Mouse (Mus musculus) adrenal gland, adult 2 months (tissue): Measurements from ENCODE around the gene Coro7. TPM values are rescaled to one million over a fixed set of nuclear protein-coding genes. Genes with fewer than 3 reads are reported as not detected.

ENCODE experiments used
- DNase-seq: peaks from one replicate; pipeline ENCODE4 v3.0.0; 2021
- polyA plus RNA-seq: library from polyadenylated mRNA; depleted of rRNA; stranded (reverse); fragments of >200 nt; gene quantifications from 2 replicates; pipeline ENCODE4 v1.2.3, GENCODE M21; 2012
- total RNA-seq, 2 experiments: library from RNA; stranded (reverse); gene quantifications; 2 replicates each; pipeline ENCODE4 v1.2.3; 2021

Coro7 gene
- total and polyA plus RNA-seq, 3 experiments: 27.3 to 58.0 (median 35.5) TPM

DNA sequence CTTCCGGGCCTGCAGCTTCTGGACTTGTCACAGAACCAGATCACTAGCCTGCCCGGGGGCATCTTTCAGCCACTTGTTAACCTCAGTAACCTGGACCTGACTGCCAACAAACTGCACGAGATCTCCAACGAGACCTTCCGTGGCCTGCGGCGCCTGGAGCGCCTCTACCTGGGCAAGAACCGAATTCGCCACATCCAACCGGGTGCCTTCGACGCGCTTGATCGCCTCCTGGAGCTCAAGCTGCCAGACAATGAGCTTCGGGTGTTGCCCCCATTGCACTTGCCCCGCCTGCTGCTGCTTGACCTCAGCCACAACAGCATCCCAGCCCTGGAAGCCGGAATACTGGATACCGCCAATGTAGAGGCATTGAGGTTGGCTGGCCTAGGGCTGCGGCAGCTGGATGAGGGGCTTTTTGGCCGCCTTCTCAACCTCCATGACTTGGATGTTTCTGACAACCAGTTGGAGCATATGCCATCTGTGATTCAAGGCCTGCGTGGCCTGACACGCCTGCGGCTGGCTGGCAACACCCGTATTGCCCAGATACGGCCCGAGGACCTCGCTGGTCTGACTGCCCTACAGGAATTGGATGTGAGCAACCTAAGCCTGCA, 31.1 kb downstream of the Coro7 start:
- DNase-seq: no peak

DNA sequence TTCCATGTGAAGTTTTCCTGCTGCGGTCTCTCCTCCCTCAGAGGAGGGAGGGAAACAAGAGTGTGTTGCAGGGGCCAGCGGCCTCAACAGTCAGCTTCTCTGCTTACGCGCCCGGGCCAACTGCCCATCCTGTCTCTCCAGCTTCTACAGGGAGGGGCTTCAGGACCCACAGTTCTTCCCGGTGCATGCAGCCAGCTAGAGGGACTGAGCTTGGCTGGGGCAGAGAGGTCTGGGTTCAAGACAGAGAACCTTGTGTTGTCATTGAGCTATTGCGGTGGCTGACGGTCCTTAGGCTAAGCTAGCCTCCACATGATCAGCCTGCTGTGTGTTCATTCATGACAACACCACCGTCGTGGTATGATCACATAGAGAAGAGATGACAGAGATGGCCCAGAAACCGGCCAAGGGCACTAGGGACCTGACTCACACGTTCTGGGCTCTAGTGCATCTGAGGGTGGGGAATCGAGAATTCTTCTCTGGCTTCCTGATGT, 31.9 kb downstream of the Coro7 start:
- DNase-seq: peak; percentile 83

DNA sequence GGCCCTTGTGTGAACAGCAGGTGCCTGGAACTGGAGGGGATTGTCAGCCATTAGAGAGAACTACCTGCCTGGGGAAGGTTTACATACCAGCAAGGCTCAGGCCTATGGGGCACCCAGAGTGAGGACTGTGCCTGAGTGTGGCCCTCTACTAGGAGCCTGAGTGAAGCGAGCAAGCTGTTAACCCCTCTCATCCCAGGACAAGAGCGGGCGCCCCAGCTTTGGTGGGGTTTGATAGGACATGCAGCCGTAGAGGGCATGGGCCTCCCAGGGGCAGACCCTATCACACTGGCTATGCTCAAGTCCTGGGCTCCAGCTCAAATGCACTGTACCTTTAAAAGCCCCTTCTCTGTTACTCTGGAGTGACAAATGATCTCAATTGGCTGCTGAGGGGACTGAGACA, 32.7 kb downstream of the Coro7 start:
- no peak for DNase-seq

DNA sequence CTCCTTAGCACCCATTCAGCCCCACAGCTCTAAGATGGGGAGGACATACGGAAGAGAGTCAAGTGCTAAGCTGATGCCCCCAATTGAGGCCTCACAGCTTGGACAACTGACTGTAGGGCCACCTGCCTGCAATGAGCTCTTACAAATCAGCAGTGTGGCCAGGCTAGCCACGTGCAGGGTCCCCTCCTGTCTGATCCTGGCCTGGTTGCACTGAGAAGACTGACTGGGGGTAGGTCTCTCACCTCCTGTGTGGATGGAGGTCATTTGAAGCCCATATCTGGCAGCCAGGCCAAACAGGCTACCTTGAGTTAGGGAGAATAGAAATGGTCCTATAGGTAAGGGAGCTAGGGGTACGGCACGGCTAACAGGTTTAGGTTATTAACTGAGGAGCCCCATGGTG, 33.7 kb downstream of the Coro7 start:
- DNase-seq: no peak

DNA sequence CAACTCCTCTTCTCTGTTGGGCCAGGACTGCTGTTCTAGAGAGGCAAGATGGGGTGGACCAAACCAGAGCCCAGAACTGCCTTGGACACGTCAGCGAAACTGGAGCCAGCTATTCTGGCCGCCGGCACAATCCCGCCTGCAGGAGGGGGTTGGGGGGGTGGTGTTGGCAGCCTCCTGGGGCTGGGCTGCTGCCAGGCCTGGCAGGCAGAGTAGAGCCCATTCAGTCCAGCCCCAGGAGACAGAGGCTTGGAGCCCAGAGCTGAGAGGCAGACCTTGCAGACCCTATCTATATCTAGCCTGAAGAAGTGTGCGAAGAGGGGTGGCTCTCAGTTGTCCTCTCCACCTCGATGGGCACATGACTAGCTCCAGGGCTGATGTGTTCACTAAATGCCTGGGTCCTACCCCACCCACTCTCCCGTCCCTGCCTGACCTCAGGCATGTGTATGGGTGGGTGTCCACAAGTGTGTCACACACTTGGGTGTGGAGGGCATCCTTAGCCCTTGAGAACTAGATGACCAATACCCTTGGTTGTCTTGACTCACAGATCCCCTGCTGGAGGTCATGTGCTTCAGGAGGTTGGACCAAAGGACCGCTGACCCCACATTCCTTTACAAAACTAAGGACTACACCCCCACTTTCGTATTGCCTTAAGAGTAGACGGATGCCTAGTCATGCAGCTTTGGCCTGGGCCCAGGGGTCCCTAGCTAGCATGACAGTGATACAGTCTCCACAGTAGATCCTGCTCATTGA, 35.7 kb downstream of the Coro7 start:
- peak; percentile 92 for DNase-seq

DNA sequence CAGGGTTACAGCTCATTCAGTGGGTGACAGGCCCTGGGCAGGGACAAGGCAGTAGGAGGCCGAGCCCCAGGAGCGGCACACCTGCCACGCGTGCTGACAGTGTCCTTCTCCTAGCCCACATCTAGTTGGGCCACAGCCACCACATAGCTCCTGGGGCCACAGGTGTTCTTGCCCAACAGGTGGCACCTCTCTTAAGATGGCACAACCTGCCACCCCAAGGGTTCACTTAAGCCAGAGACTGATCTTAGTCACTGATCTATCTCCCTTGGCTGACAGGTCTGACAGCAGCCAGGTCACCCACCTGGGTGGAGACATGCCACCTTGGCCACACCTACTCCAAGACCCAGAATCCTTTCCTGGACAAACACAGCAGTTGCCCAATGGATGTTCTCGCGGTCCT, 36.6 kb downstream of the Coro7 start:
- DNase-seq: no peak

DNA sequence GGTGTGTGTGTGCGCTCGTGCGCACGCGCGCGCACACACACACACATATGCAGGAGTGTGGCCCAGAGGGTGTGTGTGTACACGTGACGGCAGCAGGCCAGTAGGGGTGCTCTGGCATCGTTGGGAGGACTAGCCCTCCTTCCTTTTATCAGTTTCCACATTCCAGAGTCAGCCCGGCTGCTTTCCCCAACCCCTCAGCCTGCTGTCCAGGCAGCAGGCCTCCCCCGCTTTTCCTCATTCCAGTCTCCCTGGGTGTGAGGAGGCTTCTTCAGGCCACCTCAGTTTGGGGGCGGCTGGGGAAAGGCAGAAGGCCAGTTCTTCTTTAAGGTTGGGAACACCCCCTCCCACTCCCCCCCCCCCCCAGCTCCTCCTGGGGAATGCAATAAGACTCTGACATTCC, 37.4 kb downstream of the Coro7 start:
- DNase-seq: peak; percentile 41

DNA sequence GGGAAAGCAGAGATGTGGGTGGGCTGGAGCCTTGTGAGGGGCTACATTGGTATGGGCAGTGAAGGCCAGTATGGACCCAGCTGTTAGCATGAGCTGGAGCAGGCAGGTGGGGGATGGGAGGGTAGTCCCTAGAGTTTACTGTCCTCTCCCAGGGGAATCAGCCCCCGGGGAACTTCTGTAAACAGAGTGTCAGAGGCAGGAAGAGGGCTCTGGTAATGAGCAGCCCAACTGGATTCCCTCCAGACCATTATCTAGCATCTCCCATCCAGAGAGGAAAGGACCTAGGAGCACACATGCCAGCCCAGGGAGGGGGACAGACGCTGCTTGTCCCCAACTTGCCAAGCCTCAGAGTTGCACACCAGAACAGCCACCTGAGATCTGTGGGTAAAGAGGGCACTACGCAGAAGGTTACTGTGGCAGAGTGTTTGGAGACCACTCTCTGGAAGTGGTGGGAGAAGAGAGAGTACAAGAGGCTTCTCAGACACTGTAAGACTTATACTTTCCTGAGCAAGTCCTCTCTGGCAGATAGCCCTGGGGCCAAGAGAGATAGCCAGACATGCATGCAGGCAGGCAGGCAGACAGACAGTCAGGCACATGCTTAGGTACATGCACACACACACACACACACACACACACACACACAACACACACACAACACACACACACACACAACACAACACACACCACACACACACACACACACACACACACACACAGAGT, 38.3 kb downstream of the Coro7 start:
- peak; percentile 38 for DNase-seq

DNA sequence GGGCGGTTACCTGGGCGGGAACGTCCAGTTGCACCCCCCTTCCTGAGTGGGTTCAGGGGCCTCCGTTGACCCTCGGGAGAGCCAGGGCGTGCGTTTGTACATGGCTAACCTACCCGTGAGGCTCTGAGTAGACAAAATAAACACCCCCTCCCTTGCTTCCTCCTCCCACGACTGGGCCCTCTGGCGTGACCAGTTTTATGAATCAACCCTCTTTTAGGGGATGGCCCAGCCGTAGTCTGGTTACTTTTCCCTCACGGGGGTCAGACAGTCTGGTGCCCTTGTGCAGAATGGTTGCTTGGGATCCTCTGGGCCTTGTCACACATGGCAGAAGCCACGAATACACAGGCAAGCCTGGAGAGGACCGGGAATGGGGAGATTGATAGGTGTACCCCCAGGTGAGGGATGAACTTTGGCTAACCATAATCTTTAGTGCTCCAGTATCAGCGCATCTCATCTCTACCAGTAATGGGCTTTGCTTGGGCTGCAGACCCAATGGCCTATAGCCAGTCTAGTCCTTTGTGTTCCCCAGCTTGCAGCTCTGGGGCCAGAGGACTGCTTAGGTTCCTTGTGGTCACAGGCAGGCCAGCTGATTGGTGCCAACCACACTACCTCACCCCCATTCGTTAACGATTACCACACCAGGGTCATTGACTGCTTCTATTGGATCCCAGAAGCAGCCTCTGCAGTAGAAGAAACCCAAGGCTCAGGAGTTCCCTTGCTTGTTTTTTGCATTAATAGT, 39.1 kb downstream of the Coro7 start:
- DNase-seq: peak; percentile 34

DNA sequence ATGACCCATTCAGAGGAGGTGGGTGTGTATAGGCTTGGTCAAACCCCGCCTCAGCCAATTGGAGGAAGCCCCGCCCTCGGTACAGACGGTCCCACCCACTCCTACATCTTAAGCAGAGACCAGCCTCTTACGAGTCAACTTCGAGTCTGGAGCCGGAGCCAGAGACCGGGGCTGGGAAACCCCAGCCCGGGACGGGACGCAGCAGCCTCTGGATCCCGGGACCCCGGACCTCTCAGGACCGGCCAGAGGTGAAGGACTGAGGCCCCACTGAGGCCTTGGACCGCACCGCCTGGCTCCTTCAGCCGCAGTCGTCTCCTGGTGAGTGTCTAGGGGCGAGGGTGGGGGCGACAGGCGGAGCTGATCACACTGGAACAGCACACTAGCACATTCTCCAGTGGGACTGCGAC, 39.7 kb downstream of the Coro7 start, which contains the start of the genes Vasn and Dnaja3:
Vasn (plus strand) TSS at position 111 of the 407 bp plus-strand sequence.
Dnaja3 (plus strand) TSS at position 159 of the 407 bp plus-strand sequence.
- peak; percentile 94 for DNase-seq

DNA sequence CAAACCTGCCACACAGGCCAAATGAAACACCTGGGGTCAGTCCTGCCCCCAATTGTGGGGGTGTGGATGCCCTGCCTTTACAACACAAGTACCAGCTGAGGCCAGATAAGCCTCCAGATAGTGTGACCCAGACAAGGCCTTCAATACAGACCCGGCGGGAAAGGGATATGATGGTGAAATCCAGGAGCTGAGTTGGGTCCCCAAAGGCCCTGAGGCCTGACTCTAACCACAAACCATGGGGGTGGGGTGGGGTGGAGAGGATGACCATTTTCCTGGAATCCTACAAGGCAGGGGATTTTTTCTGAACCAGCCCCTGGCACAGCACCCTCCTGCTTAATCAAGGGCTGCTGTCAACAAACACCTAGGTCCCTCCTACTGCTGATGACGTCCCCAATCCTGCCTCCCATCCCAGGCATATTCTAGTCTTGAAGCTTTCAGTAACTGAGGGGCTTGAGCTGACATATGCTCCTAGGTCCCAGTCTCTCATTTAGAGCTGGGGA, 40.6 kb downstream of the Coro7 start:
- DNase-seq: no peak

DNA sequence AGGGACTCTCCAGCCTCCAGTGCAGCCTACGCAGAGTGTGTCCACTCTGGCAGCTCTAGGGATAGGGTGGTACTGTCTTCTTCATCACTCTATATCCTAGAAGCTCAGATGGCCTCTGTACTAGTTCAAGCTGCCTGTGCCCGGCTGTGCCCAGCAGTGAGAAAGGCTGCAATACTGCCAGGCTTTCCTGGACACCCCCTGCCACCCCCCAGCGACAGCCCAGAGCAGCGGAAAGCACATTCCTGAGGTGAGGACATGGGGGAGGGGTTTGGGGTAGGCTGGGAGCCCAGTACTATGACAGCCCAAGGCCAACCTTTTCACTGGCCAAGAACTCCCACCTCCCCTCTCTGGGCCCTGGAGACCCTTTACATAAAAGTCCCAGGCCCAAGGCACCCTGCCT, 43.8 kb downstream of the Coro7 start:
- no peak for DNase-seq

DNA sequence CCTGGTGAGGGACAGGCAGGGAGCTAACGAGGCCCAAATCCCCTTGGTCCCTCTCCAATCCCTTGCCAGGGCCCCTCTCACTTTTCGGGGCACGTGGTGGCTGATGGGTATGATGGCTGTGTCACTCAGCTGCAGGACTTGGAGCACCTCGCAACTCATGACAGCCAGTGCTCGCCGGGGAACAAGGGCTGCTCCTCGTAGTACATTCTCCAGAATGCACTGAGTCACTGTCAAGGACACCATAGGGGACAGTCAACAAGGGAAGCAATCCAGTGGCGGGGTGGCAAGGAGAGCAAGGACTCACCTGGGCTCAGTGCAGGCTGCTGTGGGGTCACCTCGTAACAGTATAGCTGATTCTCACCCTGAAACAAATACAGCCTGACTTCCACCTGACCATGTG, 44.9 kb downstream of the Coro7 start:
- peak; percentile 61 for DNase-seq

DNA sequence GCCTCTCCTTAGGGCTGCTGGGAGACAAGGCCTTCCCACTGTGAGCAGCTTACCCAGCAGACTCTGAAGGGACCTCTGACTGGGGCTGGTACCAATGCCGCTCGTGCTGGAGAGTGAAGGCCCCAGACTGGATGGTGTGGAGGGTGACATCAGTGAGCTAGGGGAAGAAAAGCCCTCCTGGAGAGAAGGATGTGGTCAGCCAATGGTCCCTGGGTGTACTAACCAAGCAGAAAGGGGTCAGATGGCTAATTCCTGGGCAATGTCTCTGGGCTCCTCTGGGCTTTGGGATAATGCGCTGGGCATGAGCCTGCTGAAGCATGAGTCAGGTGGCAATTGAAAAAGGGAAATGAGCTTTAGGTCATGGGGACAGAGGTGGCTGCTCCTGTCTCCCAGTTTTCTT, 45.9 kb downstream of the Coro7 start:
- no peak for DNase-seq

DNA sequence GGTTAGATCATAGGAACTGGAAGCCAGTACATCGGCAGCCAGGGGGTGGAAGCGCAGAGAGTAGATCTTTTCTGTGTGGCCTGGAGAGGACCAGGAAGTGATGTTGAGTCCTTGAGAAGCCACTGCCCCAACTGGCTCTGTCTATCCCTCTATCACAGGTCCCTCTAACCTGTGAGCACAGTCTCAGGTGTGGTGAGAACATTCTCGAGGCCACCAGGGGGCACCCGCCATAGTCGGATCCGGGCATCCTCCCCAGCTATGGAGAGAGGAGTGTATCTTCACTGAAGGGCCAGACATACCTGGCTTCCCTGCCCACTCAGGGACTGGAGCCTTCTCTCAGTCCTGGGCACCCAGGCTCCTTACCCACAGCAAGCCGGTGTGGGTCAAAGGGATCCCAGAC, 47.5 kb downstream of the Coro7 start:
- DNase-seq: no peak

DNA sequence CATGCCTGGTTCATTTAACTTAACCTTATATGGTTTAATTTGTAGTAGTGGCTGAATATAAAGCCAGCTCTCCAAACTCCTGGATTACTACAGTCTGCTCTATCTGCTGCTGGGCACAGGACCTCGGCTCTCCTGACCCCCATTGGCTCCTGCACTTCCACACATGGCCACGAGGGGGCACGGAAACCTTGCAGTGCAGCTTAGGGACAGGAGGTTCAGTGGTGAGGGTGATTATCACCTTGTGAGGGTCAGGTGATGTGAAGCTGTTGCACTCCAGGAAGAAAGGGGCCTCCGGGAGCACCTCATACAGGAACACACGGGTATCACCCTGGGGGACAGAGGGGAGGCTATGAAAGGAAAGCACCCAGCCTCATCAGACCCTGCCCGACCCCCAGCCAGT, 49.6 kb downstream of the Coro7 start:
- DNase-seq: peak; percentile 84

DNA sequence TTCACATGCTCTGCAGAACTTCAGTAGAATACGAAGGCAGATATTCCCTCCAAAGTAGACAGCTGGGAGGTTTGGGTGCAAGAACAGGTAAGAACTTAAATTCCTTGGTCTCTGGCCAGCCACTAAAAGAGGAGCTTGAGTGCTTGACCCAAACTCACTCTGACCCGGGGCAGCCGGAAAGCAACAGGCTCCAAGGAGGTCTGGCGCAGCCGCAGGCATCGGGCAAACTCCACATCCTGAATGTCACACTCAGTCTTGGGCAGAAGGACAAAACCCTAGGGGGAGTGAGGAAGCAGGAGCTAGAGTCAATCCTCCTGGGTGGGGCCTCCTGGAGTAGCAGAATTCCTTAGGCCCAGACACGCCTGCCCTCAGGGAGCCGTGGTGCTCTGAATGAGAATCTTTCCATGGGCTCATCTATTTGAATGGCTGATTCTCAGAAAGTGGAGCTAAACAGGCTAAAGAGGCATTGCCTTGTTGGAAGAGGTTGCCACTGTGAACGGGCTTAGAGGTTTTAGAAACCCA, 50.6 kb downstream of the Coro7 start:
- DNase-seq: no peak

DNA sequence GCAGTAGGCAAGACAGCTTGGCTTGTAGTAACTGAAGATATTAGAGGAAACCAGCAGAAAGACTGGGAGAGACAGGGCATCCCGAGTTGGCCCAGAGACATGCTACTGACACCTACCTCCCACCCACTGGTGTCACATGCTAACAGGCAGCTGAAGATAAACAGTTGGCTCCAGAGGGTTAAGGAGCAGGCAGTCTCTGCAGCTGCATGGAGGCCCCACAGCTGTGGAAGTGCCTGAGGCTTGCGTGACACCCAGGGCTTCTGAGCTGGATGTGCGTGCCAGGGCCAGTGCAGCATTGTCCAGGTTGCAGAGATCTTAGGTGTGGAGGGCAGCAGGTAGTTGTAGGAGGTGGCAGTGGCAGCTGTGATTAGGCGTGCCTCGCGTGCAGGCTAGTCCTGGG, 52.5 kb downstream of the Coro7 start:
- DNase-seq: no peak

DNA sequence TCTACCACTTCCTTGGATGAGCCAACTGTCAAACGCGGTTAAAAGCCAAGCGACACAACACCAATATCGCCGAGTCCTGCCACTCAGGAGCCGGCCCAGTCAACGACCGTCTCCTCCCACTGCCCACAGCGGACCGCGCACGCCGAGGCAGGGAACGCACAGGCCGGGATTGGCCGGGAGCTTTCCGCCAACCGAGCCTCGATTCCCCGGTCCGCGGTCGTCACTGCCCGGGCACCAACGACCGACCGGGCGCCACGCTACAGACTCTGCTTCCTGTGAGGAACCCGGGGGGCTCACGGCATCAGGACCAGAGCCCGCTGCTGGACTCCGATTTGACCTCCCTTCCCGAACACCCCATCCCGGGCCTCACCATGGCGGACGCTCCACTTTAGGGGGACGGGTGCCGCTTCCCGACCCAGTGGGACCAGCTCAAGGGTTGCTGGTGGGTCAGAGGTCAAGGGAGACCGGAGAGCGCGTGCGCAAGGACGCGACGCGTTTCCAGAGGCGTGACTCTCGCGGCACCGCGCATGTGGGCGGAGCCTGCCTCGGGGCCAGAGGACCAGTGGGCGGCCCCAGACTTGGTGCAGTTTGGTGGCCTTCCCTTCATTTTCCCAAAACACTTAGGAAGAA, 55.0 kb downstream of the Coro7 start, which contains the start of gene Pam16:
Pam16 (minus strand) TSS at position 508 of the 630 bp plus-strand sequence.
- DNase-seq: peak; percentile 96

DNA sequence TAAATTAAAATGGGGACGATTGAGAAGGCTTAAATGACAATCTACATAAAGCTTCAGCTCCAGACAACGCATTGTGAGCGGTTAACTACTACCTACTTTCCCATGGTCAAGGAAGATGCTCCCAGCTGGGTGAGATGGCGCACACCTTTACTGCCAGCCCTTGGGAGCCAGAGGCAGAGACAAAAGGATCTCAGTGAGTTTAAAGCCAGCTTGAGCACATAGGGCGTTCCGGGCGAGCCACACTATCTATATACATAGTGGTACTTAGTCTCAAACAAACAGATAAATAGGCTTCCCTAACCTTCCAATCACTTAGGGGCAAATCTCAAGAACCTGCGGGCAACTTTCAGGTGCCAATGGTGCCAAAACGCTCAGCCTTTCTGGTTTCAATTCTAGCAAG, 55.5 kb downstream of the Coro7 start:
- no peak for DNase-seq

DNA sequence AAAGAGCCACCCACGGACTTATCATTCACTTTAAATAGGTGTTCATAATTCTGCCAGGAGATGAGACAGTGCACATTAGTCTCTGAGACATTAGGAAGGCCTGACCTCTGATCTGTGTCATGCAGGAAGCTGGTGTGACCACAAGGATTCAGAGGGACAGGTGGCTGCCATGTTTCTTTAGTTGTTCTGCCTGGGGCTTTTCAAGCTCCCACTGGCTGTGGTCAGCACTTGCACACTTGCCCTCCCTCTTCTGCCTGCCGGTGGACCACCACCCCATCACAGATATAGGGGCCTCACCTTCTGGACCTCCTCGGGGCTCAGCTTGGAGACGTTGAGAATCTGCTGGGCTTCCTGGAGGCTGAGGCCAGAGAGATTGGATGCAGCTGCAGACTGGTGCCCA, 62.7 kb downstream of the Coro7 start:
- DNase-seq: no peak
